Mouse (Mus musculus) embryonic fibroblast, embryonic 13.5 days (primary cell): ENCODE measurements around the gene Ssna1. TPM values are rescaled to one million over a fixed set of nuclear protein-coding genes. Genes with fewer than 3 reads are reported as not detected.

Experiments used
- H3K27ac ChIP-seq: 2 replicates; pipeline ENCODE4 v1.5.1; 2012; ENCODE audit warnings: low read length, control low read depth, inconsistent platforms; ENCODE audit not compliant: insufficient read depth
- H3K4me1 ChIP-seq: 2 replicates; pipeline ENCODE4 v1.6.1; 2011; ENCODE audit warnings: low read length; ENCODE audit not compliant: control insufficient read depth, insufficient read depth
- H3K4me3 ChIP-seq: 2 replicates; pipeline ENCODE4 v1.5.1; 2011; ENCODE audit warnings: mild to moderate bottlenecking, control low read depth, low read length; ENCODE audit not compliant: insufficient read depth
- CTCF ChIP-seq: IDR thresholded peaks from 2 replicates; pipeline ENCODE4 v1.5.1; 2011; ENCODE audit warnings: mild to moderate bottlenecking, control low read depth, low read length, moderate library complexity, borderline replicate concordance; ENCODE audit not compliant: insufficient read depth
- POLR2A ChIP-seq: IDR thresholded peaks from 2 replicates; pipeline ENCODE4 v1.6.1; 2011; ENCODE audit warnings: low read depth, mild to moderate bottlenecking, control low read depth, low read length, moderate library complexity
- polyA plus RNA-seq: library from polyadenylated mRNA; stranded (reverse); fragments of >200 nt; gene quantifications from 2 replicates; pipeline ENCODE4 v1.2.4, GENCODE M21; 2011; ENCODE audit warnings: low read depth; ENCODE audit not compliant: missing spikeins, insufficient read length

Ssna1 gene
- polyA plus RNA-seq, 1 experiment, result 46.2 TPM

DNA sequence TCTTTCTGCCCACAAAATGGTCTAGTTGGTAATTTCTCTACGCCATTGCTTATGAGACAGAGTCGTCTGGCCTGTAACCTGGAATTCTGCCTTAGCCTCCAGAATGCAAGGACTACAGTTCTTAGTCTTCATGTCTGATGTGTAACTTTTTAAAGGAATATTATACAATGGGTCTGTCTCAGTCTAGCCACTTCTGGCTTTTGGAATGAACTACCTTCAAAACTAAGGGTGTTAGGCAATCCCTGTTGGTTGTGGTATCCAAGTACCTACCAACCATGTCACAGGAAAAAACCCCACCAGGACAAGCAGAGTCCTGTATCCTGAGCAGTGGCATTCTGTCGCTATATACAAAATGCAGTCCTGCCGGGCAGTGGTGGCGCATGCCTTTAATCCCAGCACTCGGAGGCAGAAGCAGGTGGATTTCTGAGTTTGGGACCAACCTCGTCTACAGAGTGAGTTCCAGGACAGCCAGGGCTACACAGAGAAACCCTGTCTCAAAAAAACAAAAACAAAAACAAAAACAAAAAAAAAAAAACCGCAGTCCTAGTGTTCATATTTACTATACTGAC is 46.3 kb downstream of the Ssna1 start:
- H3K4me3 ChIP-seq, result no peak overlapping the region; the same call in 1 of the 2 replicates
- peaks cover 3% of the 10 kb centered on the region; the same call in 1 of the 2 replicates for H3K4me1 ChIP-seq
- H3K27ac ChIP-seq, result peak overlapping the region; percentile 98
- no peak for TF ChIP-seq CTCF
- 0 out of 2 replicates have a peak, but pooled peaks have one; percentile 17 for TF ChIP-seq POLR2A

DNA sequence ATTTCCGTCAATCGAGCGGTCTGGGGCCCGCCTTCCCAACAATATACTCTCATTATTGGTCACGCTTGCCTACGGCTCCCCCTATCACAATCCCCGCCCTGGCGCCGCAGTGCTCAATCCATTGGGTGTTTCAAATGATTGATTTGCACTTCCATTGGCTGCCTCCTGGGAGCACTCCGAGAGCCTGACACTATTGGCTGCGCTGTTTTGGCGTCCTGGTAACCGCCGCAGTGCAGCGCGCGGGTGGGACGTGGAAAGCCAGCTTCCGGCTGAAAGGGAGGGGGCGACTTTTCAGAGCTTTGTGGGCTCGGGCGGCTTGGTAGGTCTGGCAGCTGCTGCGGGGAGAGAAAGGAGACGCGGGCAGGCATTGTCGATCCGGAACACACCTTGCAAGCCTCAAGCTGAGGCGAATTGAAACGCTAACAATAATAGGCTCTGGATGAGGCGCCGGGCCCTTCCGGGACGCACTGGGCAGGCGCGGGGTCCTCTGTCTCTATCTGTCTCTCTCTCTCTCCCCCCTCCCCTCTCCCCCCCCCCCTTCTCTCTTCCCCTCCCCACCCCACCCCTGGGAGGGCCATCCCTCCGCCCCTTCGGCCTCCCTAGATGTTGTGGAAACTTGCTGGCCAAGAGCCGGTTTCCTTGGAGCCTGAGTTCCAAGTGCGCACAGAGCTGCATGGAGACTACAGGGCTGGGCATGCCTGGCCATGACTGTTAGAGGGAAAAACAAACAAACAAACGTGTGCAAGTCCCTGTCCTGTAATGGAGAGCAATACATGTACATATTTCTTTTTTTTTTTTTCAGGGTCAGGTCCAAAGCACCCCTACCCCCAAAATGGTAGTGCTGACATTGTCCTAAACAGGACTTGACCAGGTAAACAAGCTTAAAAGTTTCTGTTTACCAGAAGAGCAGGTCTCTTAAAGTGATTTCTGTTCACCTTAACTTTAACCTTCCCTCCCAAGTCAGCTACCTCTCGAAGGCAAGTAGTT is 47.2 kb downstream of the Ssna1 start:
- Histone ChIP-seq H3K27ac (peak overlapping the region; percentile 98), H3K4me1 (peaks cover 3% of the 10 kb centered on the region; the same call in 1 of the 2 replicates), H3K4me3 (peak overlapping the region; percentile 54)
- TF ChIP-seq CTCF, result no peak
- peak; percentile 66 for TF ChIP-seq POLR2A

DNA sequence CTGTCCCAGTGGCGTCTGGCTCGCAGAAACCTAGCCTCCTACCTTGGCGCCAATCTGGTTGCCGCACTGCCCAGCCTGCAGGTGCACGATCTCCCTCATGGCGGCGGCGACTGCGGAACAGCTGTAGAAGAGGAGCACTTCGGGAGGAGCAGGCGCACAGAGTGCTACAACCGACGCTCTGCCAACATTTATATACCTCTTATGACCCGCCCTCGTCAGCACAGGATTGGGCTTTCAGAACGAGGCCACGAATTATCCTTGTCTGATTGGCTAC is 47.8 kb downstream of the Ssna1 start, which contains the start of gene Tubb4b:
Gene Tubb4b (minus strand): TSS at position 211 of the 274 bp plus-strand sequence.
- H3K4me3 ChIP-seq, result peak within 1 kb of the TSS; percentile 94
- TF ChIP-seq CTCF (no peak), POLR2A (peak; percentile 100)
- H3K27ac ChIP-seq, result peak within 1 kb of the TSS; percentile 98
- H3K4me1 ChIP-seq, result peaks cover 3% of the 10 kb centered on the region; the same call in 1 of the 2 replicates

DNA sequence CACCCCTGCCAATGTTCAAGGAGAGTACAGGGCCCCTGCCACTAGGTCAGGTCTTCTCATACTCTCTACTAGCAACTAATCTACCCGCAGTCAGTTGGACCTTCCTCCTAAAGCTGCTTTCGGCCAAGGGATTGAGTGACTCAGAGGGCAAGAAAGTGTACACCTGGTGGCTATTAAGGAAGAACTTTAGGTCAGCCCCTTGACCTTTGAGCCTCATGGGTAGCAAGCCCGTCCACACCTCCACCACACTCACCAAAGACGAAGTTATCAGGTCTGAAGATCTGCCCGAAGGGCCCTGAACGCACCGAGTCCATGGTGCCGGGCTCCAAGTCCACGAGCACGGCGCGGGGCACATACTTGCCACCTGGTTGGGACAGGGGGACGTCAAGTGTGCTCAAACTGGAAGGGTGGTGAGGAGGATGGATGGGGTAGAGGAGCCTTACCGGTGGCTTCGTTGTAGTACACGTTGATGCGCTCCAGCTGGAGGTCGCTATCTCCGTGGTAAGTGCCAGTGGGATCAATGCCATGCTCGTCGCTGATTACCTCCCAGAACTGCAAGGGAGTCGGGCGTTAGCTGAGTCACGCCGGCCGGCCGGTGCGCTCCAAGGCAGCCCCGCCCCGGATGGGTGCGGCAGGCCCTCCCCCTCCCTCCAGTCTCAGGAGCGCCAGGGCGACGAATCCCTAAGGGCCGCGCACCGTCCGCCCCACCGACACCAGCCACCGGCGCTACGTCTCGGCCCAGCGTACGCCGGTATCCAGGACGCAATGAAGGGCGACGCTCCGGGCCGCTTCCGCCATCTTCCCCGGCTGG is 48.4 kb downstream of the Ssna1 start:
- H3K4me3 ChIP-seq, result peak overlapping the region; percentile 94
- peak overlapping the region; percentile 73 for H3K27ac ChIP-seq
- no peak for TF ChIP-seq POLR2A
- no peak for TF ChIP-seq CTCF
- peaks cover 3% of the 10 kb centered on the region; the same call in 1 of the 2 replicates for H3K4me1 ChIP-seq

DNA sequence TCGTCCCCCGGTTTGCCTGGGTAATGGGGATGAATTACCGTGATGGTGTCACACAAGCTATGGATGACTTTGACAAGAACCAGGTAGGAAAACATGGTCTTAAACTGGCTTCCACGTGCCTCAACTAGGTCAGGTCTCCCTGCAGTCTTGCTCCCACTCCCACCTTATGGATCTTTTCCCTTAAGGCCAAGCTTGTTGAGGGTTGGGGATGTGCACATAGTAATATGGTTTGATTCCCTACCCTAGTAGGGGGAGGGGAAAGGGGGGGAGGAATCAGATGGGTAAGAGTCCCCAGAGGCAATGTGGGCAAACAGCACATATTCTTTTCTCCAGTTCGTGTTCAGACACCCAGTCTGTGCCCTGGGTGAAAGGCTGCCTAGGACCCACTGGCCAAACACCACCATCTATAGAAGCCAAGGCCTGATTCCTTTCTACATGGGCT is 50.9 kb downstream of the Ssna1 start:
- no peak for TF ChIP-seq CTCF
- TF ChIP-seq POLR2A, result peak; percentile 65
- Histone ChIP-seq H3K4me3 (no peak overlapping the region), H3K4me1 (peaks cover 3% of the 10 kb centered on the region; the same call in 1 of the 2 replicates), H3K27ac (no peak overlapping the region)

Other genes starting within 250 kb of the Ssna1 start
- gene Nsmf, start 218.1 kb downstream of the Ssna1 start, polyA plus RNA-seq, result 46.7 and 47.8 TPM in 2 replicates
- not detected in 2 replicates for gene Entpd8, start 192.1 kb downstream of the Ssna1 start, polyA plus RNA-seq
- not detected in 2 replicates for gene Noxa1, start 177.3 kb downstream of the Ssna1 start, polyA plus RNA-seq
- gene Nrarp, start 91.7 kb downstream of the Ssna1 start, polyA plus RNA-seq, result 1.7 and 3.2 TPM in 2 replicates
- gene Tor4a, start 75.6 kb downstream of the Ssna1 start, polyA plus RNA-seq, result 17.5 and 21.8 TPM in 2 replicates
- gene Nelfb, start 60.9 kb downstream of the Ssna1 start, polyA plus RNA-seq, result 38.8 and 42.3 TPM in 2 replicates
- gene Stpg3, start 57.8 kb downstream of the Ssna1 start, polyA plus RNA-seq, result not detected in 2 replicates
- gene Fam166a, start 53.7 kb downstream of the Ssna1 start, polyA plus RNA-seq, result not detected in 2 replicates
- gene Tubb4b, start 47.7 kb downstream of the Ssna1 start, polyA plus RNA-seq, result 209 and 237 TPM in 2 replicates
- not detected in 2 replicates for gene Slc34a3, start 38.1 kb downstream of the Ssna1 start, polyA plus RNA-seq
- not detected in 2 replicates for gene Rnf224, start 35.7 kb downstream of the Ssna1 start, polyA plus RNA-seq
- 0.42 TPM in 1 of 2 replicates, not detected in the other for gene Rnf208, start 30.2 kb downstream of the Ssna1 start, polyA plus RNA-seq
- not detected in 2 replicates for gene Cysrt1, start 30.0 kb downstream of the Ssna1 start, polyA plus RNA-seq
- gene AL732309.1, start 25.6 kb downstream of the Ssna1 start, polyA plus RNA-seq, result 2.3 TPM in 1 of 2 replicates, not detected in the other
- 11.6 and 15.3 TPM in 2 replicates for gene Tmem203, start 17.0 kb downstream of the Ssna1 start, polyA plus RNA-seq
- 7.1 and 9.5 TPM in 2 replicates for gene Tprn, start 9.8 kb downstream of the Ssna1 start, polyA plus RNA-seq
- 93.8 and 95.3 TPM in 2 replicates for gene Anapc2, start within 50 bp of the Ssna1 start, polyA plus RNA-seq
- not detected in 2 replicates for gene Tmem210, start 15.7 kb upstream of the Ssna1 start, polyA plus RNA-seq
- gene Lrrc26, start 17.5 kb upstream of the Ssna1 start, polyA plus RNA-seq, result not detected in 2 replicates
- 1.6 and 1.7 TPM in 2 replicates for gene Grin1, start 46.7 kb upstream of the Ssna1 start, polyA plus RNA-seq
- 41.1 and 70.7 TPM in 2 replicates for gene Man1b1, start 59.9 kb upstream of the Ssna1 start, polyA plus RNA-seq
- gene Dpp7, start 83.9 kb upstream of the Ssna1 start, polyA plus RNA-seq, result 29.9 and 32.9 TPM in 2 replicates
- 40.0 and 42.2 TPM in 2 replicates for gene Uap1l1, start 93.2 kb upstream of the Ssna1 start, polyA plus RNA-seq
- 3.3 and 5.2 TPM in 2 replicates for gene Sapcd2, start 99.9 kb upstream of the Ssna1 start, polyA plus RNA-seq
- 0.33 and 2.2 TPM in 2 replicates for gene Entpd2, start 123.4 kb upstream of the Ssna1 start, polyA plus RNA-seq
- 86.0 and 107 TPM in 2 replicates for gene Npdc1, start 126.9 kb upstream of the Ssna1 start, polyA plus RNA-seq
- not detected in 2 replicates for gene Fut7, start 150.8 kb upstream of the Ssna1 start, polyA plus RNA-seq
- 7.8 and 12.1 TPM in 2 replicates for gene Abca2, start 156.3 kb upstream of the Ssna1 start, polyA plus RNA-seq
- gene Clic3, start 184.4 kb upstream of the Ssna1 start, polyA plus RNA-seq, result not detected in 2 replicates
- 12.9 and 13.6 TPM in 2 replicates for gene Paxx, start 188.7 kb upstream of the Ssna1 start, polyA plus RNA-seq
- not detected in 2 replicates for gene Ptgds, start 197.6 kb upstream of the Ssna1 start, polyA plus RNA-seq
- gene Lcn12, start 221.5 kb upstream of the Ssna1 start, polyA plus RNA-seq, result not detected in 2 replicates
- 28.0 and 40.7 TPM in 2 replicates for gene Fbxw5, start 228.3 kb upstream of the Ssna1 start, polyA plus RNA-seq
- 0.91 and 1.2 TPM in 2 replicates for gene C8g, start 229.3 kb upstream of the Ssna1 start, polyA plus RNA-seq